Mouse (Mus musculus): ENCODE results near the gene Pla2g5. TPM values are rescaled to one million over a fixed set of nuclear protein-coding genes. Genes with fewer than 3 reads are reported as not detected.

Pla2g5 gene
- polyA plus RNA-seq, 1 experiment = not detected

DNA sequence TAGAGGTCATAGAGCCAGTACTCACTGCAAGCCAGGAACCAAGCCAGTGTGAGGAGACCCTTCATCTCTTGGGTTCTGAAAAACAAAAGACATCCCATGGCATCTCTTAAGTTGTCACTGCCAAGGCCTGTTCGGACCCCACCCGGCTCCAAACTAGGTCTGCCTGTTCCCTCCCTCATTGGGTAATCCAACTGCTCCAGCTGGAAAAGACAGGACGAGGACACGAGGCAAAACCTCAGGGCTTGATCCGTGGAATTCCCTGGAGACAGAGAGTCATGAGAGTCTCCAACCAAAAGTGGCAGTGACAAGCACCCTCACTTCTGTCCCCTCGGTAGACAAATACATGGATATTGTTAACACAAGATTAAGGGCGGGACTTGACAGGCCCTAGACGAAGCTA lies 57.1 kb downstream of the Pla2g5 start:
- H3K4me1 ChIP-seq = peaks cover 13% of the 10 kb centered on the region
- no peak overlapping the region for H3K4me3 ChIP-seq (replicated peaks)
- no peaks in the 10 kb centered on the region for H3K36me3 ChIP-seq (replicated peaks; ENCODE audit: low read length)
- H3K9me3 ChIP-seq = peaks cover 10% of the 10 kb centered on the region
- peaks cover 95% of the 10 kb centered on the region for H3K27me3 ChIP-seq (replicated peaks)
- TF ChIP-seq GATA1 (IDR thresholded peaks at IDR 0.05; ENCODE audit: borderline replicate concordance, low read length) = no peak
- no peak for TF ChIP-seq FLI1 (IDR thresholded peaks at IDR 0.05; ENCODE audit: low read length)

DNA sequence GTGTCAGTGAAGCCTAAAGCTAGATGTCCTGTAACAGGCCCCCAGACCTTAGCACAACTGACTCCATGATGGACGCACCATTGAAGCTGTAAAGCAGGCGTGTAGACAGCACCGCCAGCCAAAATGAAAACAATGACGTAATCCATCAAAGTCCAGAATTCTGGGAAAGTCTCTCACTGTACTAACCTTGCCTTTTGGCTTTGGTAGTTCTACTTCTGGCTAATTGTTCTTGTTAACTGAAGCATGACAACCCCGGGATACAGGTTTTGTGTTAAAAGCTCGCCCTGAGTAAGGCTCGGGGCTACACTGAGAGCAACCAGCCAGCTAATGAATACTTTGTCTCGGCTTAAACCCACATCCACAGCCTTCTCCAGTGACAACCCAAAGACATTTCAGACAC lies 58.0 kb downstream of the Pla2g5 start:
- TF ChIP-seq GATA1 (IDR thresholded peaks at IDR 0.05; ENCODE audit: borderline replicate concordance, low read length) (no peak), FLI1 (IDR thresholded peaks at IDR 0.05; ENCODE audit: low read length) (no peak)
- H3K36me3 ChIP-seq (replicated peaks; ENCODE audit: low read length) = no peaks in the 10 kb centered on the region
- H3K4me3 ChIP-seq (replicated peaks) = no peak overlapping the region
- peaks cover 10% of the 10 kb centered on the region for H3K9me3 ChIP-seq
- H3K27me3 ChIP-seq (replicated peaks) = peaks cover 97% of the 10 kb centered on the region
- peaks cover 13% of the 10 kb centered on the region for H3K4me1 ChIP-seq

DNA sequence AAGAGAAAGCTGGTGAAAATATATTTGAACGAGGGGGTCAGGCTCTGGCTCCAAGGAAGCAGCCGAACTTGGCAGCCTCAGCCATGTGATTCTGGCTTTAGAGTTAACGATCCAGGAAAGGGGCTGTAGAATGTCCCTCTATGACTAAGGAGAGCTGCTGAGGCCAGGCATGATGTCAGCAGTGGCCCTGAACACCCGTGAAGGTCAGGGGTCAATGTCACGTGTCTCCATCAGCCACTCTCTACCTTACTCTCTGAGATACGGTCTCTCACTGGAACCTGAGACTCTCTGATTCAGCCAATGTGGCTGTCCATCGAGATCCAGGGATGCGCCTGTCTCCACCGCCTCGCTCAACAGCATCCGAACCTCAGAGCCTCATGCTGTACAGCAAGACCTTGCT lies 60.4 kb downstream of the Pla2g5 start:
- Histone ChIP-seq H3K9me3 (peaks cover 10% of the 10 kb centered on the region), H3K27me3 (replicated peaks) (peaks cover 91% of the 10 kb centered on the region), H3K4me3 (replicated peaks) (no peak overlapping the region), H3K4me1 (peaks cover 13% of the 10 kb centered on the region), H3K36me3 (replicated peaks; ENCODE audit: low read length) (no peaks in the 10 kb centered on the region)
- TF ChIP-seq GATA1 (IDR thresholded peaks at IDR 0.05; ENCODE audit: borderline replicate concordance, low read length) (no peak), FLI1 (IDR thresholded peaks at IDR 0.05; ENCODE audit: low read length) (no peak)

DNA sequence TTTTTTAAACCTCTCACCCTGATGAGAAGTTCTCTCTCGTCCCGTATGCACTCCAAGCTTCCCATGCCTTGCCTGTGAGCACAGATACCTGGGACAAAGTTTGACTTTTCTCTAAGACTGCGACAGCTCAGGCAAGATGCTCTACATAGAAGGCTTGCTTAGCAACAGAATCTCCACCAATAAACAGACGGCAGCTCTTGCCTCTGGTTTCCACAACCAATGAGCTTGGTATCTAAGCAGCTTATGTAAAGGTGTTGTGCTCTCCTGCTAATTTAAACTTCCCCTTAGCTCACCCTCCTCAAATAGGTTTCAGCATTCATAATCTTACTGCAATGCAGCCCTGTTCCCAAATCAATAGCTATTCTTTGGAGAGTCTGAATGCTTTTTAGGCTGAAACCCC lies 61.7 kb downstream of the Pla2g5 start:
- Histone ChIP-seq H3K4me3 (replicated peaks) (no peak overlapping the region), H3K4me1 (peaks cover 2% of the 10 kb centered on the region; the same call in 1 of the 2 replicates), H3K9me3 (peaks cover 10% of the 10 kb centered on the region), H3K36me3 (replicated peaks; ENCODE audit: low read length) (no peaks in the 10 kb centered on the region), H3K27me3 (replicated peaks) (peaks cover 89% of the 10 kb centered on the region)
- TF ChIP-seq FLI1 (IDR thresholded peaks at IDR 0.05; ENCODE audit: low read length) = no peak
- no peak for TF ChIP-seq GATA1 (IDR thresholded peaks at IDR 0.05; ENCODE audit: borderline replicate concordance, low read length)

DNA sequence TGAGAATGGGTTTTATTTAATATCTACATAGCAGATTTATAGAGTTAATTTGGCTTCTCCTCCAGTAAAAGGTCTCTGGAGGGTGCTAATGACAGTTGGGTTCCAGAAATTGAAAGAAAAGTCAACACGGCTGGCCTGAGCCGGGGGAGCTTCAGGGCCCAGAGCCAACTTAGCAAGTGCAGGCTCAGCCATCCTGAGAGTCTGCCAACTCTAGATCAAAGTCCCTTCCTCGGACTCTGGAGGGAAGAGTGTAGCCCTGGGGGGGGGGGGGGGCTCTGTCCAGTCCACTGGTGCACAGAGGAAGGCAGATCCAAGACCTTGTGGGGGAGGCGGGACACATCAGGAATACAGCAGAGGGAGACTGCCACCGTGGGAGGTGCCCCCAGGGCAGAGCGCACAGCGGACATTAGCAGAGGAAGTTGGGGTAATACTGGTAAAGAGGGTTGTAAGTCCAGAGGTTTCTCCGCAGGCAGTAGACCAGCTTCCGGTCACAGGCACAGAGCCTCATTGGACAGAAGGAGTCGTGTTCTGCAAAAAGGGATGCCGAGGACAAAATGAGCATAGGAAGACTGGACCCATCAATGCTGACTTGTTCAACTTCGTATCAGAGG lies 63.0 kb downstream of the Pla2g5 start:
- Histone ChIP-seq H3K27me3 (replicated peaks) (peaks cover 88% of the 10 kb centered on the region), H3K4me3 (replicated peaks) (no peak overlapping the region), H3K36me3 (replicated peaks; ENCODE audit: low read length) (no peaks in the 10 kb centered on the region), H3K4me1 (peaks cover 4% of the 10 kb centered on the region; the same call in 1 of the 2 replicates), H3K9me3 (peaks cover 17% of the 10 kb centered on the region)
- TF ChIP-seq GATA1 (IDR thresholded peaks at IDR 0.05; ENCODE audit: borderline replicate concordance, low read length) (no peak), FLI1 (IDR thresholded peaks at IDR 0.05; ENCODE audit: low read length) (no peak)

DNA sequence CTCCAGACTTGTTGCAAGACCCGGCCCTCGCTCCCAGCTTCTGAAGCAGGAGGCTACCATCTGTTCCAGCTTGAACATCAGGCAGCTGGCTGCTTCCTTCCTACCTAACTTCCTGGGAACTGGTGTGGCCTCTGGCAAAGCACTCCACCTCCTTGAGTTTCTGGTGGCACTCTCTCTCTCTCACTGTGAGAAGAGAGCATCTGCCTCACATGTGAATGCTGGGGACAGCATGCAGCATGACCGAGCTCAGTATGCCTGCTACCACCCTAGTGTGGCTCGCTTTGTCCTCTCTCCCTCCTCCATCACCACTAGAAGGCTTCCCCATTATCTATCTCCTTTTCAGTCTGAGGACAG lies 66.1 kb downstream of the Pla2g5 start:
- H3K27me3 ChIP-seq (replicated peaks) = peaks cover 82% of the 10 kb centered on the region
- H3K4me1 ChIP-seq = peaks cover 4% of the 10 kb centered on the region; the same call in 1 of the 2 replicates
- H3K9me3 ChIP-seq = peaks cover 23% of the 10 kb centered on the region
- no peak overlapping the region for H3K4me3 ChIP-seq (replicated peaks)
- TF ChIP-seq GATA1 (IDR thresholded peaks at IDR 0.05; ENCODE audit: borderline replicate concordance, low read length) (no peak), FLI1 (IDR thresholded peaks at IDR 0.05; ENCODE audit: low read length) (no peak)
- H3K36me3 ChIP-seq (replicated peaks; ENCODE audit: low read length) = no peaks in the 10 kb centered on the region

DNA sequence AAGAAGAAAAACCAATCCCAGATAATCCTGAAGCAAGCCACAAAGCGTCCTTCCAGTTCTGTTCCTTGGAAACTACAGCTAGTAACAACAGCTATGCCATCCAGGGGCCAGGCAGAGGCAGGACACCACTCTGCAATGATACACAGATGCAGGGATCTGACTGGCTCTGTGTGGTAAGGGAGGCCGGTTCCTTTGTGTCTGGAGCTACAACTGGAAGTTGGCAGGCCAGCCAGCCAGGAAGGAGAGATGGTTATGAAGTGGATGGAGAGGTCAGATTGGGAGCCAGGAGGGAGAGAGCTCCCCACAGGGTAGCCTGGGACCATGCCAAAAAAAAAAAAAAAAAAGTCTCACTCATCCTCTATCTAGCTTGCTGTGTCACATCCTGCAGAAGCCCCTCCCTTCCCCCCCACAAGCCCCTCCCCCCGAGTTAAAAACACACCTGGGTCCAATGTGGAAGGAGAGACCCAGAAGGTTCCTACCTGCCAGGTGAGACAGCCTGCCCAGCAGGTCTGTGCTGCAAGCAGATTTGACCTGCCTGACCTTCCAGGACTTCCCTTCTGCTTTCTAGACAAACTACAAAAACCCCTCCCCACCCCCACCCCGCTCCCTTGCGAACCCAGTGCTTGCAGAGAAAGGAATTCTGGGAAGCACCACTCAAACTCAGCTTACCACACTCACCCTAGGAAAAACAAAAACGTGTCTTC lies 66.6 kb downstream of the Pla2g5 start:
- Histone ChIP-seq H3K36me3 (replicated peaks; ENCODE audit: low read length) (no peaks in the 10 kb centered on the region), H3K4me1 (peaks cover 4% of the 10 kb centered on the region; the same call in 1 of the 2 replicates), H3K27me3 (replicated peaks) (peaks cover 82% of the 10 kb centered on the region), H3K9me3 (peaks cover 18% of the 10 kb centered on the region), H3K4me3 (replicated peaks) (no peak overlapping the region)
- TF ChIP-seq FLI1 (IDR thresholded peaks at IDR 0.05; ENCODE audit: low read length) (no peak), GATA1 (IDR thresholded peaks at IDR 0.05; ENCODE audit: borderline replicate concordance, low read length) (no peak)

DNA sequence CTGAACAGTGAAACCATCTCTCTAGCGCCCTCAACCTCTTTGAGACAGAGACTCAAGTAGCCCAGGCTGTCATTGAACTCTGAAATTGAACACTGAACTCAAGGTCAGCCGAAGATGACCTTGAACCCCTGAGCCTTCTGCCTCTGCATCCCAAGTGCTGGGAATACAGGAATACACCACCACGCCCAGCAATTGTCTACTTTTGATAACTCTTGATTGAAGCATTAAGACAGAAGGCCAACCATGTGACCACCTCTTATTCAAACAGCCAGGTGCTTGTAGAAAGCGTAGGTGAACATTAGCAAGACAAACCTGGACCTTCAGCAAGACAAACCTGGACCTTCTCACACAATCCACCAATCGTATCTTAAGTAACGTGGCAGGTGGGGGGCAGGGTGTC lies 68.9 kb downstream of the Pla2g5 start:
- Histone ChIP-seq H3K4me1 (peaks cover 4% of the 10 kb centered on the region; the same call in 1 of the 2 replicates), H3K27me3 (replicated peaks) (peaks cover 79% of the 10 kb centered on the region), H3K4me3 (replicated peaks) (no peak overlapping the region), H3K36me3 (replicated peaks; ENCODE audit: low read length) (no peaks in the 10 kb centered on the region), H3K9me3 (peaks cover 18% of the 10 kb centered on the region)
- TF ChIP-seq FLI1 (IDR thresholded peaks at IDR 0.05; ENCODE audit: low read length) (no peak), GATA1 (IDR thresholded peaks at IDR 0.05; ENCODE audit: borderline replicate concordance, low read length) (no peak)

DNA sequence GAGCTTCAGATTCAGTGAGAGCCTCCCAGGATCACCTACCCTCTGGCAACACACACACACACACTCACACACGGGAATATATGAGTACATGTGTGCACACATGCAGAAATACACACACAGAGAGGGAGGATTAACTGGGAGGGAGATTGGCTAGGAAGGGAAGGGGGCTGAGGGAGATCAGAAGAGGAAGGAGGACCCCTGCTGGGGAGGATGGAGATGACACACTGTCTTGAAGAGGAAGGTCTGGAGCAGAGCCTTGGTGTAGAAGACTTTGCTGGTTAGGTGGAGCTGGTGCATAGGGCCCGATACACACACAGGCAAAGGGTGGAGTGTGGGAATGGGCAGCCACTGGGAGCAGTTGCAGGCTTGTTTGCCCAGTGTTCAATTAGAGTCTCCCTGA lies 70.0 kb downstream of the Pla2g5 start:
- no peaks in the 10 kb centered on the region for H3K36me3 ChIP-seq (replicated peaks; ENCODE audit: low read length)
- H3K4me1 ChIP-seq = peaks cover 4% of the 10 kb centered on the region; the same call in 1 of the 2 replicates
- peaks cover 18% of the 10 kb centered on the region for H3K9me3 ChIP-seq
- TF ChIP-seq FLI1 (IDR thresholded peaks at IDR 0.05; ENCODE audit: low read length) (no peak), GATA1 (IDR thresholded peaks at IDR 0.05; ENCODE audit: borderline replicate concordance, low read length) (no peak)
- H3K27me3 ChIP-seq (replicated peaks) = peaks cover 83% of the 10 kb centered on the region
- no peak overlapping the region for H3K4me3 ChIP-seq (replicated peaks)

DNA sequence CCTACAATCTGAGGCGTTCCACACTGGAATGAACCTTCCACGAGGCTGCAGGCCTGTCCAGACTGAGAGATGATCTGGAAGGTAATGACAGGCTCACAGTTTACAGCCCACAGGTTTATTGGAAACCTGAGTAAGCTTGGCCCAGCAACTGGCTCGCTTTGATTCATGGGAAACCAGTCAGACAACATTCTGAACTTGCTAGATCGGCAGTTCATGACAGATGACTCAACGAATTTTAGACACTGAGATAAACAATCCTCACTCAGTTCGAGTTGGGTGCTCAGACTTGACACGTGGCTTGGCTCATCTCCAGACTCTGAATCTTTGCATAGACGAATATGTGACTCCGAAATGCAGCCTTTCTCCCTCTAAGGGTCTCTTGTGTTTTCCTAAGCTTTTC lies 70.7 kb downstream of the Pla2g5 start:
- TF ChIP-seq FLI1 (IDR thresholded peaks at IDR 0.05; ENCODE audit: low read length) (no peak), GATA1 (IDR thresholded peaks at IDR 0.05; ENCODE audit: borderline replicate concordance, low read length) (no peak)
- H3K36me3 ChIP-seq (replicated peaks; ENCODE audit: low read length) = no peaks in the 10 kb centered on the region
- H3K27me3 ChIP-seq (replicated peaks) = peaks cover 84% of the 10 kb centered on the region

More for the DNA sequence above, 70.7 kb downstream of the Pla2g5 start:
- H3K4me3 ChIP-seq (replicated peaks) = no peak overlapping the region
- peaks cover 18% of the 10 kb centered on the region for H3K9me3 ChIP-seq
- H3K4me1 ChIP-seq = peaks cover 4% of the 10 kb centered on the region; the same call in 1 of the 2 replicates

All from megakaryocyte, embryonic 14.5 days (primary cell).